Mouse (Mus musculus) MEL (cell line): ENCODE results near the gene Sgms1.

ENCODE experiments used
- CHD2 ChIP-seq: IDR thresholded peaks from 2 replicates; pipeline ENCODE4 v1.6.1; 2011; ENCODE audit warnings: low read length, improper control_type of control experiment
- CTCF ChIP-seq, 3 experiments: IDR thresholded peaks in 2 of 3; conservative IDR thresholded peaks in 1 of 3; 2 replicates each; pipeline ENCODE4 v1.5.1; 2011 to 2012; ENCODE audit warnings: low read length in 3 of 3, low read depth in 2 of 3, mild to moderate bottlenecking in 2 of 3, improper control_type of control experiment in 1 of 3, inconsistent platforms in 1 of 3, mixed read lengths in 1 of 3, moderate library complexity in 1 of 3; ENCODE audit not compliant: control insufficient read depth in 1 of 3, insufficient read depth in 1 of 3, poor library complexity in 1 of 3, severe bottlenecking in 1 of 3
- EP300 ChIP-seq, 2 experiments: IDR thresholded peaks; 2 replicates each; pipeline ENCODE4 v1.6.1; 2011; ENCODE audit warnings: improper control_type of control experiment in 2 of 2, low read length in 2 of 2, low read depth in 1 of 2, mild to moderate bottlenecking in 1 of 2
- GATA1 ChIP-seq: IDR thresholded peaks from 2 replicates; pipeline ENCODE4 v1.6.1; 2011; ENCODE audit warnings: low read depth, low read length, improper control_type of control experiment
- MEF2A ChIP-seq: IDR thresholded peaks from 2 replicates; pipeline ENCODE4 v1.6.1; 2014; ENCODE audit warnings: low read depth, mild to moderate bottlenecking, inconsistent platforms, low read length, improper control_type of control experiment; ENCODE audit not compliant: poor library complexity, insufficient replicate concordance, severe bottlenecking; ENCODE audit errors: extremely low read depth
- NELFE ChIP-seq: IDR thresholded peaks from 2 replicates; pipeline ENCODE4 v1.6.1; 2011; ENCODE audit warnings: low read depth, low read length, improper control_type of control experiment
- NRF1 ChIP-seq: IDR thresholded peaks from 2 replicates; pipeline ENCODE4 v1.6.1; 2014; ENCODE audit warnings: low read depth, mild to moderate bottlenecking, inconsistent platforms, low read length, improper control_type of control experiment, moderate library complexity; ENCODE audit not compliant: poor library complexity, insufficient read depth, severe bottlenecking
- POLR2A ChIP-seq, 2 experiments: IDR thresholded peaks; 2 replicates each; pipeline ENCODE4 v1.6.1; 2011 to 2012; ENCODE audit warnings: low read length in 2 of 2, mild to moderate bottlenecking in 2 of 2, control low read depth in 1 of 2, improper control_type of control experiment in 1 of 2, low read depth in 1 of 2, moderate library complexity in 1 of 2; ENCODE audit not compliant: control insufficient read depth in 1 of 2, insufficient read depth in 1 of 2, poor library complexity in 1 of 2
- POLR2AphosphoS2 ChIP-seq: IDR thresholded peaks from 2 replicates; pipeline ENCODE4 v1.6.1; 2011; ENCODE audit warnings: low read length, improper control_type of control experiment
- TCF12 ChIP-seq: IDR thresholded peaks from 2 replicates; pipeline ENCODE4 v1.6.1; 2014; ENCODE audit warnings: low read depth, mild to moderate bottlenecking, inconsistent platforms, low read length, improper control_type of control experiment, moderate library complexity
- USF1 ChIP-seq: IDR thresholded peaks from 2 replicates; pipeline ENCODE4 v1.6.1; 2014; ENCODE audit warnings: low read depth, mild to moderate bottlenecking, inconsistent platforms, low read length, improper control_type of control experiment, moderate library complexity
- ZC3H11A ChIP-seq: IDR thresholded peaks from 2 replicates; pipeline ENCODE4 v1.6.1; 2012; ENCODE audit warnings: low read depth, mild to moderate bottlenecking, inconsistent platforms, low read length, improper control_type of control experiment
- ZKSCAN1 ChIP-seq: IDR thresholded peaks from 2 replicates; pipeline ENCODE4 v1.6.1; 2012; ENCODE audit warnings: low read depth, mild to moderate bottlenecking, inconsistent platforms, low read length, improper control_type of control experiment, moderate library complexity
- ZMIZ1 ChIP-seq: IDR thresholded peaks from 2 replicates; pipeline ENCODE4 v1.6.1; 2012; ENCODE audit warnings: low read depth, mild to moderate bottlenecking, inconsistent platforms, low read length, improper control_type of control experiment, moderate library complexity

DNA sequence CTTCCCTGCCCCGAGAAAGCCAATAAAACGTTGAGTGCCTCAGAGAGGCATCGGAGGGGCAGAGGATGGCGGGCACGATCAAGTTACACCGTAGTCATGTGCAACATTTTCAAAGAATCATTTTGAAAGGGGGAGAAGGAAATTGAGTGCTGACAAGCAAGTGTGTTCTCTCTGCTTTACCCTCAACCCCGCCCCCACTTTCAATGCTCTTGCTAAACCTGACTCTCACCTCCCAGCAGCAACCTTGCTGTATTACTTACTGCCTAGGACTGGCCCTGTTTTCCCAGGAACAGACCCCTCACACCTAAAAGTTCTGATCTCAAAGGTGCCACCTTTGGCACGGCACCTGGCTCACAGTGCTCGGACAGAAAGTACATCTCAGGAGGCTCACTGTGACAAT lies 121.0 kb downstream of the Sgms1 start:
- TF ChIP-seq NRF1 (no peak), CTCF (IDR thresholded peaks at IDR 0.05 in 2 of 3, conservative IDR thresholded peaks at IDR 0.05 in 1 of 3; ENCODE audit: control insufficient read depth in 1 of 3, insufficient read depth in 1 of 3, low read depth in 2 of 3, low read length in 3 of 3, poor library complexity in 1 of 3, severe bottlenecking in 1 of 3) (no peak), ZC3H11A (no peak), EP300 (IDR thresholded peaks at IDR 0.05; ENCODE audit: low read depth in 1 of 2, low read length in 2 of 2) (no peak), POLR2AphosphoS2 (no peak), POLR2A (IDR thresholded peaks at IDR 0.05; ENCODE audit: control insufficient read depth in 1 of 2, insufficient read depth in 1 of 2, low read depth in 1 of 2, low read length in 2 of 2, poor library complexity in 1 of 2) (no peak), ZMIZ1 (no peak), NELFE (no peak), CHD2 (no peak), GATA1 (no peak), USF1 (no peak), ZKSCAN1 (no peak), TCF12 (no peak), MEF2A (no peak)
